Mouse (Mus musculus) ES-E14 (cell line): ENCODE results near the gene Fgf11.

Source experiments
- CHD2 ChIP-seq: IDR thresholded peaks from 2 replicates; pipeline ENCODE4 v1.6.1; 2014; ENCODE audit warnings: mild to moderate bottlenecking, low read depth, low read length, inconsistent platforms
- HCFC1 ChIP-seq: IDR thresholded peaks from 2 replicates; pipeline ENCODE4 v1.6.1; 2012; ENCODE audit warnings: low read length, inconsistent platforms, borderline replicate concordance; ENCODE audit not compliant: insufficient read depth
- MAFK ChIP-seq: IDR thresholded peaks from 2 replicates; pipeline ENCODE4 v1.6.1; 2014; ENCODE audit warnings: mild to moderate bottlenecking, low read depth, low read length, inconsistent platforms; ENCODE audit not compliant: insufficient read depth
- ZC3H11A ChIP-seq: IDR thresholded peaks from 2 replicates; pipeline ENCODE4 v1.6.1; 2012; ENCODE audit warnings: low read depth, mild to moderate bottlenecking, inconsistent platforms, low read length, borderline replicate concordance
- ZNF384 ChIP-seq: IDR thresholded peaks from 2 replicates; pipeline ENCODE4 v1.6.1; 2012; ENCODE audit warnings: low read depth, low read length, inconsistent platforms

DNA sequence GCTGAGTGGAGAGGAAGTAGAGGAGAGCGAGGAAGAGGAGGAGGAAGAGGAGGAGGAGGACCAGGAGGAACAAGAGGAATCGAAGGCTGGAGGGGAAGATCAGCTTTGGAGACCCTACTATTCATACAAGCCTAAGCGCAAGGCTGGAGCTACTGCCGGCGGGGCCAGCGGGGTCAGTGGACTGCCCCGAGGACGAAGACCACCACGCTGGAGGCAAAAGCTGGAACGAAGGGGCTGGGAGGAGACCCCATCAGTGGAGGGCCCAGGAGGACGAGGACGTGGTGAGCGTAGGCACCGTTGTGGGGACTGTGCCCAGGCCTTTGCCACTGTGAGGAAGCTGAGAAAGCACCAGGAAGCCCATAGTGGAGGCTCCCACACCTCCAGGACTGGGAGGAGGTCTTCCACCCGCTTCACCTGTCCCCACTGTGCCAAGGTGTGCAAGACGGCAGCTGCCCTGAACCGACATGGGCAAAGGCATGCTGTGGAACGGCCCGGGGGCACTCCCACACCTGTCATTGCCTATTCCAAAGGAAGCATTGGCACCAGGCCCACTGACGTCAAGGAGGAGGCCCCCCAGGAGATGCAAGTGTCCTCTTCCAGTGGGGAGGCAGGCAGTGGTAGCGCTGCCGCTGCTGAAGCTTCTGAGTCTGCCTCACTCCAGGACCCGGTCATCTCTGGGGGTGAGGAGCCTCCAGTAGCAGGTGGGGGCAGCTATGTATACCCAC is 23.2 kb downstream of the Fgf11 start:
- TF ChIP-seq CHD2 = no peak
- TF ChIP-seq ZC3H11A = no peak
- TF ChIP-seq MAFK = no peak
- TF ChIP-seq HCFC1 = no peak
- TF ChIP-seq ZNF384 = no peak
